Mouse (Mus musculus): ENCODE measurements around the gene Fads6.

Fads6 gene

DNA sequence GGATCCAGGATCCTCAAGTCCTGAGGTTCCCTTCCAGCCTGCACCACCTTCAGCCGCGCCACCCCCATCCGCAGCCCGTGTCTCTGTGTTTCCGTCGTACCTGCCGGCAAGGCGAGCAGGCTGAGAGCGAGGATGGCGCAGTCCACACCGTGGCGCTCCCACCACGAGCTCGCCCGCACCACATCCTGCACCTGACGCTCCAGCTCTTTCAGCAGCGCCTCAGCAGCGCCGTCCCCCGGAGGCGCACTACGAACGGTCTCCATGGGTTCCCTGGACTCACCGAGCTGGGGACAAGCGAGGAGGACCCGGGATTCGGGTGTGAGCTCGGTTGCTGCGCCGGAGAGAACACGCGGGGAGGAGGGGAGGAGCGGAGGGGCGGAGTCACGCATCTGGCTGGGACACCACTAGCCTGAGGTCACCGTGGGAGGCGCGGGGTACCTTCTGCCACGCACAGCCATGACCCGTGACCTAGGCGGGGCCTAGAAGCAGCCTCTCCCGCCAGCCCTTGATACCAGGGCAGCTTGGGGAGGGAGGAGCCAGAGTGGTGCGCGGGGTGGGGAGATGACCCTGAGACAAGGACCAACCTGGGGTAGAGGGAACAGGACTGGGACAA, at the start of gene Fads6:
Gene Fads6, minus strand, starts transcription at position 450 of the 613 bp plus-strand sequence.
- peak in 1 of 2 experiments; percentile 44 for DNase-seq (ENCODE audit: low spot score in 2 of 2)

DNA sequence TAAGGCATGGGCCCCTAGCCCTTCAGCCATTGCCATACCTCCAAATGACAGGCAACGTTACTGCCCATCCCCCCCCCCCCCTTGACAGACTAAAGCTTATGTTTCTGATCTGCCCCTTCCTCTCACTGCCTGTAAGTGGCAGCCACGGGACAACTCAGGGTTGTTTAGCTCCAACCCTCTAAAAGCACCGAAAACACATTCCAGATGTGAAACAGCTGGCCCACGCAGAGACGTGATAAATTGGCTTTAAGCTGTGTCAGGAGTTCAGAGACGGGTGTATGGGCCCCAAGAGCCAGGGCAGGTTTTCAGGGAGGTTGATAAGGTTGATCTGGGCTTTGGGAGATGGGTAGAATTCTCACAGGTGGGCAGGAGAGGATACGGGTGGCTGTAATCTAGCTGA, 48.1 kb upstream of the Fads6 start:
- no peak for DNase-seq (ENCODE audit: low spot score in 2 of 2)

DNA sequence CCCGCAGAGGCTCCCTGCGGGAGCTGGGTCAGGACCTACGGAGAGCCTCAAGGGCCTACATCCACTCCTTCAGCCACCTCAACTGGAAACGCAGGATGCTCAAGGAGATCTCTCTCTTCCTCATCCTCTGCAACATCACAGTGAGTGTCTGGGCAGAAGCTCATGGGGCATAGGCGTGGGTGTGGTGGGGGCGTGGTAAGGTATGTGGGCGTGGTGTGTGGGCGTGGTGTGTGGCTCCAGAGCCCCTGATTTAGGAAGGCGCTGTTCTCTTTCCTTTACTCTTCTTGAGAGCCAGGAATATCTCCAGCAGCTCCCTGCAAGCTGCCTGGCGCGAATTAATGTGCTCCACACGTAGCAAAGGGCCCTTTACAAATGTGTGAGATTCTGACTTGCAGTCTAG, 47.5 kb upstream of the Fads6 start:
- no peak for DNase-seq (ENCODE audit: low spot score in 2 of 2)

GRCm38 (mm10) chr11:115341866-115342265, 44.4 kb upstream of the Fads6 start:
- DNase-seq (ENCODE audit: low spot score in 2 of 2) = no peak

DNA sequence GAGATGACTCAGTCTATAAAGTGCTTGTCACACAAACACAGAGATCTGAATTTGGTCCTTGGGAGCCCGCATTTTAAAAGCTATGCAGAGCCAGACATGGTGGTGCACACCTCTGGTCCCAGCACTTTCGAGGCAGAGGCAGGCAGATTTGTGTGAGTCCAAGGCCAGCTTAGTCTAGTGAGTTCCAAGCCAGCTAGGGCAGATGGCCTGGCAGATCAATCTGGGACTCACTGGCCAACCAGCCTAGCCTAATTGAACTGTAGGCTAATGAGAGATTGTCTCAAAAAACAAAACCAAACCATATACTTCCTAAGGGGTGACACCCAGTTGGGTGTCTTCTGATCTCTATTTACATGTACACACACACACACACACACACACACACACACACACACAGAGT, 43.8 kb upstream of the Fads6 start:
- DNase-seq (ENCODE audit: low spot score in 2 of 2) = no peak

- DNase-seq (ENCODE audit: low spot score in 2 of 2) = no peak
Observed at GRCm38 (mm10) chr11:115337826-115338225, 40.4 kb upstream of the Fads6 start.

DNA sequence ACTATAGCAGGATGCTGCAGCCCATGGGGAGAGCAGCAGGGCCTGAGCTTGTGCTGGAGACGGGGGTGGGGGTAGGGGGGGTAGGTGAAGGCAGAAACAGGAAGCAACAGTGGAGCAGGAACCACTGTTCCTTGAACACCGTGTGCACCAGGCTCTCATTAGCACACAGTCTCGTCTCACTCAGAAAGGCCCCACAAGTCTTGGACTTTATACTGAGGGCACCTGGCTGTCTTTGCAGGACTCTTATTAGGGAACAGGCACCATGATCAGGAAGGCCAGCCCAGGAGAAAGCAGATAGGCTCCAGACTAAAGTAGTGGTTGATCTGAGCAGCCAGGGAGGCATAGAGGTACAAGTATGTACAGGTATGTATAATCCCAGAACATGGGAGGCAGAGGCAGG, 39.9 kb upstream of the Fads6 start:
- DNase-seq (ENCODE audit: low spot score in 2 of 2) = no peak

DNA sequence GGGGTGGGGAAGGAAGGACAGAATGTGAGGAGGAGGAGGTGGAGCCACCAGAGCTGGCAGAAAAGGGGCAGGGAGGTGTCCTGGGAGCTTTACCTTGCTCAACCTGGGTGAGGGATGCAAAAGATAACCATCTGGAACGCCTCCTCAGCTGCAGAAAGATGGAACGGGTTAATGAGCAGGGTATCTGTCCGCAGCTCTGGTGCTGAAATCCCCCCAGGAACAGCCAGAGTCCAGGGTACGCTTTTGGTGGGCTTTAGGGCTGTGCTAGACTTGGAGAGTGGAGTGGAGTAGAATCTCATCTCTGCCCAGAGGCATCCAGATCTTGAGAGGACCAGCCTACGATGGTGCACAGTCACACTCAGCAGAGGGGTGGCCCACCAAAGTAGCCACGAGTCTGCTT, 38.7 kb upstream of the Fads6 start:
- no peak for DNase-seq (ENCODE audit: low spot score in 2 of 2)

- DNase-seq (ENCODE audit: low spot score in 2 of 2) = no peak
Observed at GRCm38 (mm10) chr11:115335223-115335622, 37.8 kb upstream of the Fads6 start.

GRCm38 (mm10) chr11:115334531-115334930, 37.1 kb upstream of the Fads6 start, which contains the start of gene Otop3:
Otop3 (plus strand) TSS chr11:115334731.
- DNase-seq (ENCODE audit: low spot score in 2 of 2) = no peak

DNA sequence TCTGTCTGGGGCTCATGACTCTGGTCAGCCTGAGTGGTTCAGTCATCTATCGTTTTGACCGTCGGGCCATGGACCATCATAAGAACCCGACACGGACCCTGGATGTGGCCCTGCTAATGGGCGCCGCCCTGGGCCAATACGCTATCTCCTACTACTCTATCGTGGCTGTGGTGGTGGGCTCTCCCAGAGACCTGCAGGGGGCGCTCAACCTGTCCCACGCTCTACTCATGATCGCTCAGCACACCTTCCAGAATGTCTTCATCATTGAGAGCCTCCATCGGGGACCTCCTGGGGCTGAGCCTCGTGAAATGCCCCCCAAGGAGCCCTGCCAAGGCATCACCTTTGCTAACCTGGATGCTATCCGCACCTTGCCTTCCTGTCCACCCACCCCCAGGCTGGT, 31.9 kb upstream of the Fads6 start:
- no peak for DNase-seq (ENCODE audit: low spot score in 2 of 2)

- DNase-seq (ENCODE audit: low spot score in 2 of 2) = no peak
Observed at GRCm38 (mm10) chr11:115326730-115327129, 29.3 kb upstream of the Fads6 start.

DNA sequence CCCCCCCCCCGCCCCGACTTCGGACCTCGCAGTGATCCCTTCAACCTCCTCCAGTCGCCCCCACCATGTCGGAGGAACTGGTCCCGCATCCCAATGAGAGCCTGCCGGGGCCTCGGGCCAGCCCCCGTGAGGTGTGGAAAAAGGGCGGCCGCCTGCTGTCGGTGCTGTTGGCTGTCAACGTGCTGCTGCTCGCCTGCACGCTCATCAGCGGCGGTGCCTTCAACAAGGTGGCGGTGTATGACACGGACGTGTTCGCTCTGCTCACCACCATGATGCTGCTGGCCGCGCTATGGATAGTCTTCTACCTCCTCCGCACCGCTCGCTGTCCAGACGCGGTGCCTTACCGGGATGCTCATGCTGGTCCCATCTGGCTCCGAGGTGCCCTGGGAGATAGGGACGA, 25.9 kb upstream of the Fads6 start:
- DNase-seq (ENCODE audit: low spot score in 2 of 2) = no peak

- peak in 1 of 2 experiments; percentile 72 for DNase-seq (ENCODE audit: low spot score in 2 of 2)
Observed at GRCm38 (mm10) chr11:115321906-115322693, 24.6 kb upstream of the Fads6 start, which contains the start of gene Ush1g. Ush1g (minus strand) TSS chr11:115322041.

GRCm38 (mm10) chr11:115319704-115320383, 22.4 kb upstream of the Fads6 start:
- DNase-seq (ENCODE audit: low spot score in 2 of 2) = no peak

- DNase-seq (ENCODE audit: low spot score in 2 of 2) = no peak
Observed at GRCm38 (mm10) chr11:115318245-115319027, 21.0 kb upstream of the Fads6 start.

GRCm38 (mm10) chr11:115317204-115317603, 19.7 kb upstream of the Fads6 start:
- DNase-seq (ENCODE audit: low spot score in 2 of 2) = no peak

GRCm38 (mm10) chr11:115314249-115314648, 16.8 kb upstream of the Fads6 start:
- no peak for DNase-seq (ENCODE audit: low spot score in 2 of 2)

GRCm38 (mm10) chr11:115308781-115309180, 11.3 kb upstream of the Fads6 start:
- DNase-seq (ENCODE audit: low spot score in 2 of 2) = no peak

DNA sequence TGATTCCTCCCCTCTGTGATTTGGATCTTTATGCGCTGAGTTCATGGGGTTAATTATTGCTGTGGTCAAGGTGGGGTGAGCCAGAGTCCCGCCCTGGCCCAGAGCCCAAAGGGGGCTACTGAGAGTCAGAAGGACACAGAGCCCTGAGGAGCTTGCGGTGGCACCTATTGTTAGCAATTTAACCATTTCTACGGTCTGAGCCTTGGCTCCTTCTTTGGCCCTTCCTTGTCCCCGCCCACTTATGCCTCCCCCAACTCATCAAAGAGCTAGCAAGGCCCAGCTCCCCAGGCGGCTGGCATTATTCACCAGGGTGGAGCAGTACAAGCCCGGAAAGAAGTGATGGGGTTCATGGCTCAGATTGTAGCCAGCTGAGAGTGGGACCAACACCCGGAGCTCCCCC, 9.4 kb upstream of the Fads6 start, which contains the start of gene Otop2:
Gene Otop2, plus strand, starts transcription at position 301 of the 400 bp plus-strand sequence.
- DNase-seq (ENCODE audit: low spot score in 2 of 2) = no peak

DNA sequence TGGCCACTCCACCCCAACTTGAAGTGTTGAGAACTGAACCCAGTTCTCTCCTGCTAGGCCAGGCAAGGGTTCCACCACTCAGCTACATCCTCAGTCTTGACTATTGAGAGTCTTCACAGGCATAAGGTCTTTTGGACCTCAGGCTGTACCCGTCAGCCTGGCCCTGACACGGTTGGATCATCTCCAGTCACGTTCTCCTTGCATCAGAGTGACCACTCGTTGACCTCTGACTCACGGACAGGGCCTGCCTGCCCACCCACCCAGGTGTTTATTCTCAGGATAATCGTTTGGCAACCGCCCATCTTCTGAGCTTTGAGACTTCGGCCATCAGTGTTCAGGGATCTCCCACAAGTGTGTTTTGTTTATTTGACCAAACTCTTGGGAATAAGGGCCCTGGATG, 5.7 kb upstream of the Fads6 start:
- DNase-seq (ENCODE audit: low spot score in 2 of 2) = no peak

DNA sequence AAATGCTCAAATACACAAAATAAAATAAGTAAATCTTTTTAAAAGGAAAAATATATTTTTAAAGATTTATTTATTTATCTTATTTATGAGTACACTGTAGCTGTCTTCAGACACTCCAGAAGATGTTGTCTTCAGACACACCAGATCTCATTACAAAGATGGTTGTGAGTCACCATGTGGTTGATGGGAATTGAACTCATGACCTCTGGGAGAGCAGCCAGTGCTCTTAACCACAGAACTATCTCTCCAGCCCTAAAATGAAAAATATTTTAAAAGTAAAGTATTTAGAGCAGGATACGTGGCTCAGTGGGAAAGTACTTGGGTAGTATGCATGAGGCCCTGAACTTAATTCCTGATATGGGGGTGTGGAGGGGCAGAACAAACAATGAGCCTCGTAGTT, 3.9 kb upstream of the Fads6 start:
- no peak for DNase-seq (ENCODE audit: low spot score in 2 of 2)

All from cerebellum, postnatal 4 days (tissue).